Mouse (Mus musculus) adrenal gland, postnatal 10 days (tissue): Measurements from ENCODE around the gene Cox5a. TPM values are rescaled to one million over a fixed set of nuclear protein-coding genes. Genes with fewer than 3 reads are reported as not detected.

Experiments
- DNase-seq: peaks from one replicate; pipeline ENCODE4 v3.0.0; 2021; ENCODE audit warnings: mixed read lengths
- total RNA-seq, 2 experiments: library from RNA; stranded (reverse); gene quantifications; 2 replicates each; pipeline ENCODE4 v1.2.3; 2021

Cox5a gene
- total RNA-seq, 2 experiments from 2014 or later = 1,277 to 1,442 TPM

DNA sequence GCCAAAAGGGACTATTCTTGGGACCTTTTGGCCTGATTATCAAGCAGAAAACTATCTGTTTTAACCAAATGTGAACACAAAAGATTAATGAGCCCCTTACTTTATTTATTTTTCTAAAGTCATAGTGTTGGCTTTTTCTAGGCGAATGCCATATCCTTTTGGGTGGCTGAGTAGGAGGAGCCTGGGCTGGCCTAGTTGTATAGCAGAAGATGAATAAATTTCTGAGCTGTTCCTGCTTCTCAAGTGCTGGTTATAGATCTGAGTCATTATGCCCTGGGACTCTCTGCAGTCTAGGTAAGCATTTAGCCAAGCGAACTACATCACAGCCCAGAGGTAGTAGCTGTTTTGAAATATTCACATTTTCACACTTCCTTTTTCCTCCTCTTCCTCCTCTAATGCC is 4.4 kb downstream of the Cox5a start:
- DNase-seq = no peak

DNA sequence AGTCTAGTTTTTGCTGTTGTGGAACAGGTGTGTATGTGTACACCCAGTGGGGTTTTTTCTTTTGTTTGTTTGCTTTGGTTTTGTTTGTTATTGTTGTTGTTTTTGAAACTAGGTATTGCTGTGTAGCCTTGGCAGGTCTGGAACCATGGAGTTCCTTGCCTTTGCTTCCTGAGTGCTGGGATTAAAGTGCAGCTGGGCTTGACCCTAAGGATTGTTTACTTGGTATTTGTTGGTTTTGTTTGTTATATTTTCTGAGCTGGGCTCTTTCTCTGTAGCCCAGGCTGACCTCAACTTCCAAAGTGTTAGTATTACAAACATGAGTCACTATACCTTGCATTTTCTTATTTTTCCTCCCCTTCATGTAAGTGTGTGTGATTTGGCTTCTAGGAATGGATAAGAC is 5.4 kb downstream of the Cox5a start:
- DNase-seq = no peak

- no peak for DNase-seq
These were observed 10.9 kb downstream of the Cox5a start for GRCm38 (mm10) chr9:57531946-57532345.

GRCm38 (mm10) chr9:57536362-57536761 is 15.3 kb downstream of the Cox5a start:
- DNase-seq = peak; percentile 43

GRCm38 (mm10) chr9:57537044-57537727 is 16.1 kb downstream of the Cox5a start, which contains the start of gene Fam219b:
Gene Fam219b, plus strand, starts transcription at chr9:57537528.
- DNase-seq = peak; percentile 95

DNA sequence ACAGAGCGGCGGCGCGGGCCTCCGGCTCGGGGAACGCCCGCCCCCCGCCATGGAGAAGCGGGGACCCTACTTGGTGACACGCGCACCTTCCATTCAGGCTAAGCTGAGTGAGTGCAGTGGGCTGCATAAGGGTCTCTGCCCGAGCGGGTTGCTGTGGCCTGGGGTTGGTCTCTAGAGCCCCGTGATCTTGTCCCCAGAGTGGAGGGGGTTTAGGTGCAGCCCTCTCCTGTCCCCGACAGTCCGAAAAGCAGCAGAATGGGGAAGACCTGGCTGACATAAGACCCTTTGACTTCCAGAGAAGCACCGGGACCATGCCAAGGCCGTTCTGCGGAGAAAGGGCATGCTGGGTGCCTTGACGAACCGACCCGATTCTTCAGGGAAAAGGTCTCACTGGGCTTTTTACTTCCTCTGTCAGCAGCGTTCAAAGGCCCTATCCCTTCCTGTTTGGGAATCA is 16.7 kb downstream of the Cox5a start:
- peak; percentile 52 for DNase-seq

DNA sequence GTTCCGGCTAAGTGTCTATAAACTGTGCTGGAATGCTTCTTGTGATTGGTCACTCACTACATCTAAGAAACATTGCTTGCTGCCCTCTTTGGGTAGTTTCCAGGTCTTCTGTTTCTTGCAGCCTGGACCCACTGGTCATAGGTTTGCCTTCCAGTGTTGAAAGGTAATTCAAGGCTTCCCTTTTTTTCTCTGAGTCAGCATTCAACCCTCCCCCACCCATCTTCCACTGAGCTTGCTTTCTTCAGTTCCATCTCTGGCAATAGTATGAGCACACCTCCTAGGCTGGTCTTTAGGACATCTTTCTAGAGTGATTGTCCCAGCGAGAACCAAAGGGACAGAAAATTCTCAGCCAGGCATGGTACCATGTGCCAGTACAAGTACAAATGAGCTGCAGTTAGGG is 18.5 kb downstream of the Cox5a start:
- no peak for DNase-seq

DNA sequence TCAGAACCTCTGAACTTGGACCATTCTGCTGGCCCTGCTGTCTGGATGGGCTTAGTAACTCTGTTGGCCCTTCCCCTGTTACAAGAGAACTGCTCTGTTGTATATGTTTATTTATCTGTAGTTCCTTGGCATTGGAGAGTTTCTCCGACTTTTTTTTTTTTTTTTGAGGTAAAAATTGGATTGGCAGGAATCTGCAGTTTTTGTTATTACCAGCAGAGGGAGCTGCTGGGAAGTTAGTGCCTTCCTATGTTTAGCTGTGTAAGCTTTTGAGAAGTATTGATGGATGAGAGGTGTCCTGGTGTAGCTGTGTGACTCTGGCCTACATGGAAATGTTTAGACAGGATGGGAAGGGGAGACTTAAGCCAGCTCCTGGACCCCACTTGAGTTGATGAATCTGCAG is 20.2 kb downstream of the Cox5a start:
- peak; percentile 65 for DNase-seq

DNA sequence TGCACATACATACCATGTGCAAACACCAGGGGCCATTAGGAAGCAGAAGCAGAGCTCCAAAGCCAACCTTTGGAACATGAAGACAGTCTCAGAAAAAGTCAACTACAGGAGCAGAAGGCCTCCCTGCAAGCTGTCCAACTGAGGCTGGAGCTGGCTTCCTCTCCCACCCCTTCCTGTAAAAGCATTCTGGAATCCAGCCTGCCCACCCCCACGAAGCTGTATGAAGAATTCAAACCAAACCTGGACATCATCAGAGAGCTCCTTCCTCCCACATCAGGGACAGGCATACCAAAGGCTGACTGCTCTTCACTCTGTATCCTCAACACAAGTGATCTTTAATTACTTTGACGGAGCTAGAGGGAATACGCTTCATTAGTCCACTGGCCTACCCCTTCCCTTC is 22.9 kb downstream of the Cox5a start:
- DNase-seq = no peak

DNA sequence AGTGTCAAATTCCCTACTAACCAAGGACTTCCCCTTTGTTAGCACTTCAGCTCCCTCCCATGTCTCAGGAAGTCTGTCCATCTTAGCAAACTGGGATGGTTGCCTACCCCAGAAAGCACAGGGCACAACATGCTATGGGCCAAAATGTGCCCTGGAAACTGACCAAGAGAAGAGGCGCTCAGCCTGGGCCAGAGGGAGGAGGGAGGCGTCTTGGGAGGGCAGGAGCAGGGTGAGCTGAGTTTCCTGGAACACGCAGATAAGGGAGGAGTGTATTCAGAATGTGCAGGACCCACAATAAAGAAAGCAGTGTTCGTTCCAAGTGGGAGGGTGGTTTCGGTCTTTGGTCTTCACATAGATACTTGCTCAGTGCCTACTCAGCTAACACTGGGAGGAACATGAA is 26.2 kb downstream of the Cox5a start:
- DNase-seq = no peak

- DNase-seq = no peak
These were observed 26.8 kb downstream of the Cox5a start for GRCm38 (mm10) chr9:57547869-57548268.

- no peak for DNase-seq
These were observed 28.1 kb downstream of the Cox5a start for GRCm38 (mm10) chr9:57549186-57549585.

- DNase-seq = peak; percentile 76
These were observed 29.2 kb downstream of the Cox5a start for GRCm38 (mm10) chr9:57550126-57550862.

- DNase-seq = peak; percentile 82
These were observed 31.2 kb downstream of the Cox5a start, which contains the start of gene Mpi for GRCm38 (mm10) chr9:57552139-57552887. Gene Mpi, minus strand, starts transcription at chr9:57552763.

DNA sequence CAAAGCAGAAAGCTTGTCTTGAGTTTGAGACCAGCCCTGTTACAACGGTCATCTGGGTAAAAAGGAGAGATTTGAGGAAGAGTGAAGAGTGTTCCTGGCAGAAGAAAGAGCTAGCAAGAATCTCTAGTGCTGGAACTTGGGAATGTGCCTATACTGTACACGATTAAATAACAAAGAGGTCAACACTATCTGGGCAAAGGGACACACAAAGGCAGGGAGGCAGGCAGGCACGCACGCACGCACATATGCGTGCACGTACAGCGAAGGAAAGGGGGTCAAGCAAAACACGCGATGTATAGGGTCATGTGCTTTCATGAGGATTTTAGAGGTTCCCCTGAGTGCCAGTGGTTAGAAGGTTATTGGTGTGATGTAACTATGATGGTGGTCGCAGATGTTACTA is 32.0 kb downstream of the Cox5a start:
- no peak for DNase-seq

GRCm38 (mm10) chr9:57554753-57555152 is 33.7 kb downstream of the Cox5a start:
- no peak for DNase-seq

- no peak for DNase-seq
These were observed 36.1 kb downstream of the Cox5a start for GRCm38 (mm10) chr9:57557215-57557614.

DNA sequence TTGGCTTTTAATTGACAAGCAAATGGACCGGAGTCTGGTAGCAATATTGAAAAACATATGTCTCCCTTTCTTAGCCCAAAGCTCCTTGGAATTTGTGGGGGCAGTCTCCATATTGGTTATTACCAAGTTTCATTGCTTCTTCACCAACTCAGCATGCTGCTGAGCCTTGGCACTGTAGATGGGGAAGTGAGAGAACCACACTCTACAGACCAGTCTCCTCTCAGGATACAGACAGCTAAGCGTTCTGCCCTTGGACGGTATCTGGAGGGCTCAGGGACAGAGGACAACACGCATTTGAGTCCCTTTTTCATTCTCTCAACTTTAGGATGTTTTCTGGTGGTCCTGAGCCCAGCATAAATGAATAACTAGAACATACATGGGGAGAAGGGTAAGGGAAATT is 37.6 kb downstream of the Cox5a start:
- no peak for DNase-seq

GRCm38 (mm10) chr9:57559568-57559967 is 38.5 kb downstream of the Cox5a start:
- DNase-seq = no peak

GRCm38 (mm10) chr9:57560263-57560662 is 39.2 kb downstream of the Cox5a start:
- no peak for DNase-seq

DNA sequence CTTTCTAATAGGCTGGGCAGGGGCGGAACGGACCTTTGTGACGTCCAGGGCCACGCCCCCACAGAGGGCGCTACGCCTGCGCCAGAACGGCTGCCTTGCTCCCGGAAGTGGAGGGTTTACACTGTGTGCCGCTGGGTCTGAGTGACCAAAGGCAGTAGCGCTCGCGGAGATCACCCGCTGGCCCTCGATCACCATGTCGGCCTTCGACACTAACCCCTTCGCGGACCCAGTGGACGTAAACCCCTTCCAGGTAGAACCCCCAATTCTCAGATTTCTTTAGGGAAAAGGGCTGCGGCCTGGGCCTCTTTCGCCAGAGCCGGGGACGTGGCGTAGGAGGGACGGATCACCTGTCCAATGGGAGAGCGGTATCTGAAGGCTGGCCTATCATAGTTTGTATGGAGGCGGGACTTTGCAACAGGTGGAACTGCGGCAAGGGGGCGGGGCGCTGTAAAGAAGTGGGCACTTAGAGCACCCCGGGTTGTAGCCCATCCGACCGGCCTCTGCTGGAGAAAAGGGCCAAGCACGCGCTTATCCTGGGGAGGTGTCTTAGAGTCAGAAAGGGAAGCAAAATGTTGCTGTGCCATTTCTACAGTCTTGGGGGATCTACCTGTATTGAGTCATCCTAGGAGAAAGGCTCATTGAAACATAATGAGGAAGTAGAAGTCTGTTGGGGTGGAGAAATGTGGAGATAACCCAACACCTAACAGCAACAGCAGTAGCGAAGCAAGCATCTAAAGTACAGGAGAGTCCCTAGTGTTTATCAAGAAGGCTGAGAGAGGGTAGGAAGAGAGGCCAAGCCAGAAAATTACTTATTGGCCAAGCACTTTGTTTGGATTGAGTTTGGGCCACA is 40.0 kb downstream of the Cox5a start, which contains the start of gene Scamp2:
Gene Scamp2, plus strand, starts transcription at position 83 of the 850 bp plus-strand sequence.
- peak; percentile 96 for DNase-seq

- no peak for DNase-seq
These were observed 40.6 kb downstream of the Cox5a start for GRCm38 (mm10) chr9:57561711-57562099.
